Mouse (Mus musculus) layer of hippocampus, postnatal 14 days (tissue): ENCODE measurements at regions not wholly inside any gene's neighbourhood (a gene's known extent, or its start where the extent isn't known, plus 50 kb on each side); places are given as distances from the start of the nearest gene placed in this dataset.

Experiments used
- DNase-seq, 2 experiments: peaks; one replicate each; pipeline ENCODE4 v3.0.0; 2021 to 2022; ENCODE audit warnings: low spot score in 2 of 2, mixed read lengths in 1 of 2

GRCm38 (mm10) chr13:72800546-72800945, 171.9 kb downstream of the Irx2 start:
- no peak for DNase-seq

GRCm38 (mm10) chr13:72803374-72803773, 174.8 kb downstream of the Irx2 start:
- no peak for DNase-seq

DNA sequence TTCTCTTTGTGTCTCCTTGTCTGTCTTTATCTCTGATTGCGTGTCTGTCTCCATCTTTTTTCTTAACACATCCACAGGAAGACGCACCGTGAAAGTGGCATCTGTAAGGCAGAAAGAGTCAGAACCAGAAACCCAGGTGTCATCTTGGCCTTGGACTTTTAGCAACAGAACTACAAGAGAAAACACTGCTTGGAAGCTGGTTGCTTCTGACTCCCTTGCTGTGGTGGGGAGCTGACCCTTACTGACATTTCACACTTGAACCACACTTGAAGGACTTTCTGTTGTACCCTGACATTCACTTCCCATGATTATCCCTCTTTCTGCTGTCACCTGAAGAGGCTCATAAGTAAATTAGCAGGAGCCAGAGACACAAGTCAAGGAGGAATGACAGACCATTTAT, 180.6 kb downstream of the Irx2 start:
- DNase-seq: no peak

- DNase-seq: no peak
Measured at GRCm38 (mm10) chr13:72810626-72811025, 182.0 kb downstream of the Irx2 start.

- DNase-seq: no peak
Measured at GRCm38 (mm10) chr13:72814616-72815015, 186.0 kb downstream of the Irx2 start.

DNA sequence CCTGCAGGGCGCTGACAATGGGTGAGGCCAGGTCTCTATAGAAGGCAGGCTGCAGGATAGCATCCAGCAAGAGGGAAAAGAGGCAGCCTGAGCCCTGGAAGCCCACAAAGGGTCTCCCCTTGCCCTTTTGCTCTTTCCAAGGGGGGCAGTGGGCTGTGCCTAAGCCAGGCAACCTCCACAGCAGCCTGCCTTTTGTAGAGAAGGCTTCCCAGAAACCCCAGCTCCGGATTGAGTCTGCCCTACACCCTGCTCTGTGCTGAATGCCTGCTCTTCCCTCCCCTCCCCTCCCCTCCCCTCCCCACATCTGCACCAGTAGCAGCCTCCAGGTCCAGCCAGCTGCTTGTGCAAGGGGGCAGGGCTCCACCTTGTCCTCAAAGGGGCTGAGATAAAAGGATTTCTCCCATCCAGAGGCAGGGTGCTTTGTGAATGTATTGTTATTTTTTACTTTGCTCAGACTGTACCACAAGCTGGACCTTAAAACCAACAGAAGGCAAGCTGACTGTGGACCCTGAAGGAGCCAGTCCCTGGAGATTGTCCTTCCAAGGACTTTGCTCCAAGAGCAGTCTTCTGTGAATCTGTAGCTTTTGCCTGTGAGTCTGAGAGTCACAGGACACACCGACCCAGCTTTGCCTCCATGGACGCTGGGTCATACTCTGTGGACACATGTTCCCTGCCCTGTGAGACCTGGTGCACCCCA, 186.8 kb downstream of the Irx2 start:
- DNase-seq: no peak

DNA sequence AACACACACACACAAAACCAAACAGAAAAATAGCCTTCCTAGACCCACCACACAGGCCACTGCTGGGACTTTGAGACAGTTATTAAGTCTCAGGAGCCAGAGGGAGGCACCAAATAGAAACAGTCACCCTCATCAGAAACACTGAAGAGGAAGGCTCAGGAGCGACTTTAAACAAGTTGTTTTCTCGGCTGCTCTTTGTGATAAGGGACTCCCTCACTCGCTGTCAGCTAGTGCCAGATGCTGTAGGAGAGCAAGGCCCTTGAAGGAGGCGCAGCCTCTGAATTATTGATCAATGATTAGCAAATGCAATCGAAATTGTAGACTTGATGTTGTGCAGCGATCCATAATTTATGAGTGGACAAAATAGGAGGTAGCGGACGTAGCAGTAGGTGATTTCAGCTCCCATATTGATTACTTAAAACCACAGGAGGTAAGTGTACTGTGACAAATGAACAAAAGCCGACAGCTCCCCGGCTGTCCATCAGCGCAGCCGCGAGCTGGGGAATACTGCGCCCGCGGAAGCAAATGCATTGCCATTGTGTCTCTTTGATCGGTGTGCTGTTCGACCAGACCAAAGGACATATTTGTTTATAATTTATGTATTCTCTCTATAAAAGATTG, 187.4 kb downstream of the Irx2 start:
- DNase-seq: no peak

- DNase-seq: no peak
Measured at GRCm38 (mm10) chr13:72816856-72817255, 188.2 kb downstream of the Irx2 start.

DNA sequence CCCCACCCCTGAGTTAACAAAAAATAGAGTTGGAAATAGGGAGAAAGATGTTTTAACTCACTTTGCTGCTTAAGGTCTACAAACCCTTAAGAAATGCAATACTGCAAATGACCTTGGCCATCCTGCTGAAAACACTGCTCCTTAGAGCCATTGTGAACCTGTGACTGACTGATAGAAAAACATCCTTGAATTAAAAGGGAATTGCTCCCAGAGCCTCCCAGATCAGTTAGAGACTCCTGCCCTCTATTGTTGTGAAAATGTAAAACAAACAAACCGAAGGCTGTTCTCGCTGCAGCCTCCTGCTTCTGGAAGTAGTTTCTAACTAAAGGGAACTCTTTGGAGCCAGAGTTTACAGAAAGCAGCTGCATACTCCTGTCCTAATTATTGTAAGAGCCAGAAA, 188.9 kb downstream of the Irx2 start:
- no peak for DNase-seq

DNA sequence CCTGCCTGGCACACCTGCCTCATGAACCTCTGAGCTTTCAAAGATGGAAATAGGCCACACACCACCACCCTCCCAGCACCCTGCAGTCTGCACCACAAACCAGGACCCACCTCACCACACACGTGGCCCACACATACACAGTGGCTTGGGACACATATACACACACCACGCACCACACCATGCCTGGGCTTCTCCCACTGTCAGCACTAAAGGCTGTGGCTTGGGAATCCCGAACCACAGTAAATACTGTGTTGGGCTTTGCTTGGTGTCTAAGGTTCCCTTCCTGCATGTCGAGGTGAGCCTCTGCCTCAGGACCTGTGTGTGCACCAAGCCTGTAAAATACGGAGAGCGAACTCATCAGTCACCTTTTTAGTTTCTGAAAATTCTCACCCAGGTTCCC, 189.3 kb downstream of the Irx2 start:
- DNase-seq: no peak

- DNase-seq: peak; percentile 17 to 49
Measured at GRCm38 (mm10) chr13:72826613-72827012, 198.0 kb downstream of the Irx2 start.

GRCm38 (mm10) chr13:72829331-72829730, 200.7 kb downstream of the Irx2 start:
- no peak for DNase-seq

- no peak for DNase-seq
Measured at GRCm38 (mm10) chr13:72833326-72833725, 204.7 kb downstream of the Irx2 start.

DNA sequence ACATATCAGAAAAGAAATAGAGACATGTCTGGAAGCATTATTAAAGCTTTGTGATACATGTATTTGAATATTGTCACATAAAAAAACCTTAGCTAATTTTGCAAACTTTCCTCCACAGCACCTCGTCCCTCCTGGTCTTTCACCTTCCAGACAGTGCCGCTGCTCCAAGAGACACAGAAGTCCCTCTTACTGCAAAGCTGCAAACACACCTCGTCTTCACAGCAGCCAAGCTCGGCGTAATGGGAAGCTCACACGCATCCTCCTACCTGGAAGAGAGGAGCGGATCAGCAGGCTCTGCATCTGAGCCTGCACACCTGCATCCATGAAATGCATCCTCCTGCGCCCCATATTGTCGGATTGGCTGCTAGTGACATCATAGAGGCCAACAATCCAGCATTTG, 208.4 kb downstream of the Irx2 start:
- DNase-seq: no peak

GRCm38 (mm10) chr13:72848097-72848496, 219.5 kb downstream of the Irx2 start:
- no peak for DNase-seq

DNA sequence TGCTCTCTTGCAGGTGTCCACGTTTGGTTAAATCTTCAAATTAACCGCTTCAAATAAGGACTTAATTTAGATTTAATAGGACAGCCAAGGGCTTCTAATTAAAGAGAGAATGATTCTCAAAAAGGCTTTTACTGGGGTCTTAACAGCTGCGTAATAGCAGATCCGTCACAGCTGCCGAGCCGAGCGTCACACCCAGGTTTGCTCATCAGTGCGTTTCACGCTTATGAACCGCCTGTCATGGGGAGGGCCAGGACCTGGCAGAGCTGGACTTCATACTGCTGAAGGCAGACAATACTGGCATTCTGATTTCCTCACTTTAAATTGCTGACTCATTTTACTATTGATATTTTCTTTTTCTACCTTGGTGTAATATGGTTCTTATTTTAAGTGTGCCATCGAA, 221.2 kb downstream of the Irx2 start:
- DNase-seq: no peak

- no peak for DNase-seq
Measured at GRCm38 (mm10) chr13:72852896-72853295, 224.3 kb downstream of the Irx2 start.

DNA sequence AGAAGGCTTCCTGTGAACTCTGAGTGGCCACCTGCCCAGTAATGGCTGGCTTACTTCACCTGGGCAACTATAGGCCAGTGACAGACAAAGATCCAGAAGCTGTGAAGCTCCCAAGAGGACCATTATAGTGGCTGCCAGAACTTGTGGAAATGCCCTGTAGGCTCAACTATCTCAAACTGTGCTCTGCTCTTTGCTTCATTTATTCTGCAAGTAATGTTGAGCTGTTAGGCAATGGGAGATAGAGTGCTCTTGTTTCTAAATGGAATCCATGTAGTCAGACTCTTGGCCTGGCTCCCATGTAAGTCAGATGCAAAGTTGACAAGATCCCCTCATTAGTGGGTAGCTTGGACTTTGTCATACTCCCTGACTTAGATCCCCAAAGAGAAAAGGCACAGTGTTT, 247.3 kb downstream of the Irx2 start:
- DNase-seq: no peak

DNA sequence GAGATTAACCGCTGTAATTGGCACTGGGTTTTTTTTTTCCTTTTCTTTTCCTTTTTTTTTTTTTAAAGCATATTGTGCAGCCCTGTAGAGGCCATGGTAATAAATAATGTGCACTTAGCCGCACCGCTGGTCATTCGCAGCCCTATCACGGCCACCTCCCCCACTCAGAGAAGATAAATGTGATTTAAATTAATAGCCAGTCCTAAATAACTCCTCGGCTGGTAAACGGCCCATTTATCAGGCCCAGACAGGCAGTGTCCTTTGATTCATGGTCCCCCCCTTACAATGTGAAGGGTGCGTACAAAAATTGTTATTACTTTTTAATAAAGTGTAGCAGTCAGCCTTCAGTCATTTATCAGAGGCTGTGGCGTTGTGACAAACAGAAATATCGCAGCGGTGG, 266.4 kb downstream of the Irx2 start:
- DNase-seq: no peak

GRCm38 (mm10) chr13:72902576-72902975, 274.0 kb downstream of the Irx2 start:
- no peak for DNase-seq

- DNase-seq: no peak
Measured at GRCm38 (mm10) chr13:72918895-72919294, 290.3 kb downstream of the Irx2 start.

GRCm38 (mm10) chr13:72920368-72920767, 291.7 kb downstream of the Irx2 start:
- DNase-seq: no peak

DNA sequence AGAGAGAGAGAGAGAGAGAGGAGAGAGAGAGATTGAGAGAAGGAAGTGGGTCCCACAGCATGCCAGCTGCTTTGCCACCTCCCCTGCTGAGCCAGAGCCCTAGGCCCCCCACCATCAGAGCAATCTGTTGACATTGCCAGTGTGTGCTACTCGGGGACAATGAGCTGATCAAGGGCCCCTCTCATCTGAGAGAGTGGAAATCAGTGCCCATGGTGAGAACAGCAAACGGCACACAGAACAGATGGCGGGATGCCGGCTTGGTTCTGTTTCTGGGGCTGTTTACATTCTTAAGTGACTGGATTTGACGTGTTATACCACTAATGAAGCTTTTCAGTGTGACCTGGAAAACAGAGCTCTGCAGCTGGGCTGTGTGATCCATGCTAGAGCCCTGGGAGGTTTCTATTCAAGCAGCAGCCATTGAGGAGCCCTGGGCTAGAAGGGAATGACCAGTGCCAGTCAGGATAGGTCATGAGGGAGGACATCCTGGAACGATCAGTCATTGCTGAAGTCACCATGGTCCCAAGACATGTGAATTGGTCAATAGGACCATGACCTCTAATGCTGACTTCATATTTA, 296.0 kb downstream of the Irx2 start:
- no peak for DNase-seq
